Mouse (Mus musculus): ENCODE data around the gene Per1. TPM values are rescaled to one million over a fixed set of nuclear protein-coding genes. Genes with fewer than 3 reads are reported as not detected.

Gene Per1
- polyA plus RNA-seq, 1 experiment from 2014 or later = 30.0 TPM

DNA sequence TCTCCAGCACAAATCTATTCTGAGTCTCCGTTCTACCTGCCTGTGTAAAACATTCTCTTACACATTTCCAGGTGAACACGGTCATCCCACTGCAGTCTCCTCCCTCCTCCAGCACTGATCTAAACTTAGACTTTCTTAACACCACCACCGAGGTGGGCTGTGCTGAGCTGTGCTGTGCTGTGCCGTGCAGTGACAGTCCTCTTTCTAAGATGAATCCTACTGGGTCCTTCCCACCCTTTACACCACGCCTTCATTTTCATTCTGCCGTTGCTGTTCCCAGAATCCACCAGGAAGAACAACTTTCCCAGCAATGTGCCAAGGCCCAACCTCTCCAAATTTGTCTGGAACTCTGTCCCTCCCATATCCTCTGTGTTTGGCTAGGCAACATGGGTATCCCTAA, 8.6 kb upstream of the Per1 start:
- 45% methylated on average over 6 of the region's 6 CpGs for WGBS
- Histone ChIP-seq H3K4me1 (ENCODE audit: insufficient read depth, low read depth, low read length) (peaks cover 10% of the 10 kb centered on the region), H3K4me3 (ENCODE audit: low read depth, low read length) (no peak overlapping the region), H3K36me3 (ENCODE audit: insufficient read depth, low read length) (0 out of 2 replicates have a peak, but pooled peaks cover 4% of the 10 kb centered on the region), H3K27ac (ENCODE audit: low read length) (no peak overlapping the region), H3K4me2 (replicated peaks; ENCODE audit: low read depth, low read length) (no peak overlapping the region), H3K27me3 (replicated peaks; ENCODE audit: insufficient read depth, low read length) (no peaks in the 10 kb centered on the region), H3K9me3 (ENCODE audit: low read length) (no peaks in the 10 kb centered on the region), H3K9ac (replicated peaks; ENCODE audit: low read depth) (no peak overlapping the region)
- TF ChIP-seq CTCF (IDR thresholded peaks at IDR 0.05) (no peak), EP300 (IDR thresholded peaks at IDR 0.05) (no peak)
- DNase-seq (ENCODE audit: low spot score) = no peak
- ATAC-seq = no peak

DNA sequence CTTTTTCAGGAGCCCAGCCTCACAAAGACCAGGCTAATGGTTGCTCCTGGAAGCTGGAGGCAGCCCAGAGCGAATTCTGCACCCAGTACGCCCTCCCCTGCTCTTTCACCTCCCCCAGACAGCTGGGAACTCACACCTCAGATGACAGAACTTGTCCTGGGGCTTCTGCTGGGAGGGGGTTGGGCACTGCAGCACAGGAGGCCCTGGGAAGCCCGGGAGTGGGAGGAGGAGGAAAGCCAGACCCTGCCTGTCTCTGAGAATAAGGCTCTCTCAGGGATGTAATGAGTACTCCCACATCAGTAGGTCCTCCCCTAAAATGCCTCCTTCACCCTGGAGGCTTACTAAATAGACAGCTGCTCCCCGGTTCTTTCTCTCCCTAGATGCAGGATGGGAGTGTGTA, 7.9 kb upstream of the Per1 start:
- Histone ChIP-seq H3K4me3 (ENCODE audit: low read depth, low read length) (no peak overlapping the region), H3K36me3 (ENCODE audit: insufficient read depth, low read length) (0 out of 2 replicates have a peak, but pooled peaks cover 4% of the 10 kb centered on the region), H3K27me3 (replicated peaks; ENCODE audit: insufficient read depth, low read length) (no peaks in the 10 kb centered on the region), H3K4me2 (replicated peaks; ENCODE audit: low read depth, low read length) (no peak overlapping the region), H3K4me1 (ENCODE audit: insufficient read depth, low read depth, low read length) (peaks cover 10% of the 10 kb centered on the region), H3K9ac (replicated peaks; ENCODE audit: low read depth) (no peak overlapping the region), H3K9me3 (ENCODE audit: low read length) (no peaks in the 10 kb centered on the region), H3K27ac (ENCODE audit: low read length) (no peak overlapping the region)
- ATAC-seq = no peak
- no peak for TF ChIP-seq CTCF (IDR thresholded peaks at IDR 0.05)
- no peak for TF ChIP-seq EP300 (IDR thresholded peaks at IDR 0.05)
- WGBS = 35% methylated on average over 4 of the region's 4 CpGs
- DNase-seq (ENCODE audit: low spot score) = no peak

DNA sequence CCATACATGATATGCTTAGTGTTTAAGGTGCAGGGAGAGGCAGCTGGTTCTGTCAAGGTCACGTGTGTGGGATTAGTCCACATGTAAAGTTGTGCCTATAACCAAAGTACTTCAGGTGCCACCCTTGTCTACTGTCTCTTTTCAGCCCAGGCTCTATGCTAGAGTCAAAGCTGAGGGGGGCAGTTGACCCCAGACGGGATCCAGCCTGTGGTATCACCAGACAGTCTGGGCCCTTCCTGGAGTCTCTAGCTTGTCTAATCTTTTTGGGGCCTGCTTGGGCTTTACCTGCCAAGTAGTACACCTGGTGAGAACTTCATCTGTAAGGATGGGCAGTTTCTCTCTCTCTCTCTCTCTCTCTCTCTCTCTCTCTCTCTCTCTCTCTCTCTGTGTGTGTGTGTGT, 7.4 kb upstream of the Per1 start:
- H3K36me3 ChIP-seq (ENCODE audit: insufficient read depth, low read length) = 0 out of 2 replicates have a peak, but pooled peaks cover 4% of the 10 kb centered on the region
- H3K27me3 ChIP-seq (replicated peaks; ENCODE audit: insufficient read depth, low read length) = no peaks in the 10 kb centered on the region
- H3K4me2 ChIP-seq (replicated peaks; ENCODE audit: low read depth, low read length) = peak overlapping the region; percentile 91; the same call in 1 of the 2 replicates
- no peaks in the 10 kb centered on the region for H3K9me3 ChIP-seq (ENCODE audit: low read length)
- peaks cover 10% of the 10 kb centered on the region for H3K4me1 ChIP-seq (ENCODE audit: insufficient read depth, low read depth, low read length)
- DNase-seq (ENCODE audit: low spot score) = no peak
- ATAC-seq = no peak
- WGBS = 76% methylated on average over 2 of the region's 2 CpGs
- H3K9ac ChIP-seq (replicated peaks; ENCODE audit: low read depth) = no peak overlapping the region
- TF ChIP-seq EP300 (IDR thresholded peaks at IDR 0.05) = no peak
- TF ChIP-seq CTCF (IDR thresholded peaks at IDR 0.05) = no peak
- H3K4me3 ChIP-seq (ENCODE audit: low read depth, low read length) = no peak overlapping the region
- no peak overlapping the region; the same call in 1 of the 2 replicates for H3K27ac ChIP-seq (ENCODE audit: low read length)

DNA sequence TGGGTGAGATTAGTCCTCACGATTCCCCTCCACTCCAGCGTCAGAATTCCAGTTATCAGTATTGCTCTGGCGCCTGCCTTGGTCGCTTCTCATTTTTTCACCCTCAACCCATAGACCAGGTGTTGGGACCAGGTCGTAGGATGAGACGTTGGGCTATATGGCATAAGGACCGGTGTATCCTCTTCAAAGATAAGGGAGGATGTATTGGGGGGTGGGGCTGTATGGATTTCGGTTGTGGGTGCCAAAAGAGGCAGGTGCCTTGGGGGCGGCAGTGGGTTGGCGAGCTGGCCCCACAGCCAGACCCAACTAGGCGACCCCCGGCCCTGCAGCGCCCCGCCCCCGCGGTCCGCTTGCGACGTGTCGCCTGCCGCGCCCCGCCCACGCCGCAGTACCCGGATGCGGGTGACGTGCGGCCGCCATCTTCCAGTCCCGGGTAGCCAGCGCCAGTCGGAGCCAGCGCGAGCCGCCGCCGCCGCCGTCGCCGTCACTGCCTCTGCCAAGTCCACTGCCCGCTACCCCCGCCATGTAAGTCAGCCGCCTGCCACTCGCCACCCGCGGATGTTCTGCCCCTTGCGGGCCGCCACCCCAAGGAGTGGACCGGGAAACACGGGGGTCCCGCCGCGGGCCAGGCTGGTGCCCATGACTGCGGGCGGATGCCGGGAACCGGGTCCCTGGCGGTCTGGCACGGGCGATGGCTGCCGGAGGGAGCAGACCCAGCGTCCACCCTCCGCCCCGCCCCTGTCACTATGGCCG, 6.7 kb upstream of the Per1 start, which contains the start of gene Vamp2:
Gene Vamp2, plus strand, starts transcription at position 388 of the 753 bp plus-strand sequence.
- peak; percentile 92 for DNase-seq (ENCODE audit: low spot score)
- 2% methylated on average over 50 of the region's 67 CpGs for WGBS

DNA sequence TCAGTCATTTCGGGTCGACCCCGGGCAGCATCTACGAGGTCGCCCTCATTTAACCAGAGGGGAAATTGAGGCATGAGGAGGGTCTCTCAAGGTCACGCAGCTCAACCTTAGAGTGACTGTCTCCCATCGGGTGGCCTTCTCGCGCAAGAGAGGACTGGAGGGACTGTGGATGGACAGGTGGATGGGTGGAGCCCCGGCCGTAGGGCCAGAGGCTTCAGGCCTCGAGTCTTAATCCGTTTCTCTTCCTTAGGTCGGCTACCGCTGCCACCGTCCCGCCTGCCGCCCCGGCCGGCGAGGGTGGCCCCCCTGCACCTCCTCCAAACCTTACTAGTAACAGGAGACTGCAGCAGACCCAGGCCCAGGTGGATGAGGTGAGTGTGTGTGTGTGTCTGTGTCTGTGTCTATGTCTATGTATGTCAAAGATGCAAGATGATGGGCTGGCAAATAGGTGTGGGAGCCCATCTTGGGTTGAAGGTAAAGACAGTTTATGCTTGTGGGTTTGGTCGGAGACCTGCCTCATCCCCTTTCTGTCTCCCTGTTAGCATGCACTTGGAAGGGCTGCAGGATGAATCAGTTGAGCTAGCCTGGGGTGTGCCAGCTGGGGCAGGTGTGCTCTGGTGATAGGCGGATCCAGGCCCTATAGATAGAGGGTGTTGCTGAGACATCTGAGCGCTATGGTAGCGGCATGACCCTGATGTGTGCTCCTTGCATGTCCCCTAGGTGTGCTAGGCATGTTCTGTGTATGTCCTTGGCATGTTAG, 6.0 kb upstream of the Per1 start:
- TF ChIP-seq CTCF (IDR thresholded peaks at IDR 0.05) (no peak), EP300 (IDR thresholded peaks at IDR 0.05) (no peak)
- Histone ChIP-seq H3K4me2 (replicated peaks; ENCODE audit: low read depth, low read length) (peak overlapping the region; percentile 91), H3K4me1 (ENCODE audit: insufficient read depth, low read depth, low read length) (peaks cover 10% of the 10 kb centered on the region), H3K4me3 (ENCODE audit: low read depth, low read length) (peak overlapping the region; percentile 99), H3K36me3 (ENCODE audit: insufficient read depth, low read length) (0 out of 2 replicates have a peak, but pooled peaks cover 4% of the 10 kb centered on the region), H3K27me3 (replicated peaks; ENCODE audit: insufficient read depth, low read length) (no peaks in the 10 kb centered on the region), H3K9me3 (ENCODE audit: low read length) (no peaks in the 10 kb centered on the region), H3K27ac (ENCODE audit: low read length) (peak overlapping the region; percentile 97), H3K9ac (replicated peaks; ENCODE audit: low read depth) (peak overlapping the region; percentile 100)
- WGBS = 10% methylated on average over 22 of the region's 25 CpGs
- DNase-seq (ENCODE audit: low spot score) (peak; percentile 61), ATAC-seq (peak; percentile 20)

More for the DNA sequence above, 6.7 kb upstream of the Per1 start, which contains the start of gene Vamp2:
- peak within 1 kb of the TSS; percentile 99 for H3K4me3 ChIP-seq (ENCODE audit: low read depth, low read length)
- ATAC-seq = peak; percentile 85
- 0 out of 2 replicates have a peak, but pooled peaks cover 4% of the 10 kb centered on the region for H3K36me3 ChIP-seq (ENCODE audit: insufficient read depth, low read length)
- H3K9me3 ChIP-seq (ENCODE audit: low read length) = no peaks in the 10 kb centered on the region
- H3K9ac ChIP-seq (replicated peaks; ENCODE audit: low read depth) = peak within 1 kb of the TSS; percentile 100
- peak within 1 kb of the TSS; percentile 97 for H3K27ac ChIP-seq (ENCODE audit: low read length)
- TF ChIP-seq CTCF (IDR thresholded peaks at IDR 0.05) (no peak), EP300 (IDR thresholded peaks at IDR 0.05) (no peak)
- peak within 1 kb of the TSS; percentile 91 for H3K4me2 ChIP-seq (replicated peaks; ENCODE audit: low read depth, low read length)
- peaks cover 10% of the 10 kb centered on the region for H3K4me1 ChIP-seq (ENCODE audit: insufficient read depth, low read depth, low read length)
- H3K27me3 ChIP-seq (replicated peaks; ENCODE audit: insufficient read depth, low read length) = no peaks in the 10 kb centered on the region
